Mouse (Mus musculus): ENCODE measurements around the gene Col4a4. TPM values are rescaled to one million over a fixed set of nuclear protein-coding genes. Genes with fewer than 3 reads are reported as not detected.

Col4a4 gene
- polyA plus RNA-seq, 1 experiment from 2014 or later, result 0.92 TPM

DNA sequence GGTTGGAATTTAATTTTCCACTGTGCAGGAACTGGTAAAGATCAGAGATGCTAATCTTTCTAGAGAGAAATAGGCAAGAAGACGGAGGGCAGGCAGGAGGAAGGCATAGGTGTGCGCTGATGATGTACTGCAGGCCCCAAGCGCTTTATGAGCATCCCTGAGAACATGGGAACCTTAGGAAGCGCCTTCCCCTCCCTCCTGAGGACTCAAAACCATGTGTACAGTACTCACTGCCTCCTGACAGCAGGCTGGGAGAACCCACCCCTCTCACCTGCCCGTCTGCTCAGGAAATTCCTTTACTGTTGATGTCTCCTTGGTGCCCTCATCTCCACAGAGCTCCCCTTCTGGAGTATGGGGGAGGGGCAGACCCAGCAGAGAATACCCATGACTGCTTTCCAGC lies 175.1 kb downstream of the Col4a4 start:
- 84% methylated on average over 5 of the region's 5 CpGs for WGBS
- Histone ChIP-seq H3K27me3 (no peaks in the 10 kb centered on the region), H3K4me2 (no peak overlapping the region), H3K27ac (no peak overlapping the region), H3K36me3 (no peaks in the 10 kb centered on the region), H3K4me1 (replicated peaks) (peaks cover 10% of the 10 kb centered on the region), H3K4me3 (no peak overlapping the region), H3K9me3 (replicated peaks) (no peaks in the 10 kb centered on the region), H3K9ac (no peak overlapping the region)
- no peak for ATAC-seq (replicated peaks; ENCODE audit: insufficient number of reproducible peaks, insufficient read depth, low FRiP score, low read depth)

DNA sequence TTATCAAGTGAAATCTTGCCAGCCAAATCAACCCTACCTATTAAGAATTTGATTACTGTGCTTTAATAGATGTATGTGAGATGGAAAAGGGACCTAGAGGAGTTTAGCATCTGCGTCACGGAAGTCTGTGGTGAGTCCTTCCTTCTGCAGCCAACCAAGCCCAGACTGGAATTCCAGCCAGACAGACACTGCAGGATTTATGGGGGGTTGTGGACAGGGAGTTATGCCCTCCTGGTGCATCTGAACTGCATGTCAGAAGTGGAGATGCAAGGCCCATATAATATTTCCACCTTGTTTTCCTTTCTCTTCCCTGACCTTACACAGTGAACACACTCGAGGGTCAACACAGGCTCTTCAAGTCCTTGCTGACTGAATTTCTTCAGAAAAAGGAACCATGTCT lies 176.1 kb downstream of the Col4a4 start:
- Histone ChIP-seq H3K4me1 (replicated peaks) (peaks cover 10% of the 10 kb centered on the region), H3K36me3 (no peaks in the 10 kb centered on the region), H3K27ac (no peak overlapping the region), H3K9me3 (replicated peaks) (no peaks in the 10 kb centered on the region), H3K4me2 (no peak overlapping the region), H3K9ac (no peak overlapping the region), H3K27me3 (no peaks in the 10 kb centered on the region), H3K4me3 (no peak overlapping the region)
- no peak for ATAC-seq (replicated peaks; ENCODE audit: insufficient number of reproducible peaks, insufficient read depth, low FRiP score, low read depth)
- WGBS, result 63% methylated on average over 3 of the region's 3 CpGs

DNA sequence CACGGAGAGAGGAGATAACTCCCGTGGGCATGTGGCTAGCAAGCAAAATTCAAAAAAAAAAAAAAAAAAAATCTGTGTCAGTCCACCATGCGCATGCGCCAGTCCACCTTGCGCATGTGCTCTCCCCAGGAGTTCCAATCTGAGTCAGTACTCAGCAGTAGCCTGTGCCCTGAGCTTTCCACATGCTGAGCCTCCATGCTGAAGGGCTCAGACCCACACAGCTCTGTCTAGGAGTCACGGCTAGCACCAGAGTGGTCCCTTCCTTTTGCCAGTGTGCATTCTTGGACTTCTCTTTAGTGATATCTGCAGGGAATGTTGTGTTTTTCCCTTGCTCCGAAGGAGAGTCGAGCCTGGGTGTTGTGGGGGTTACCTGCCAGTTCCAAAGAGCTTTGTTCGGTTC lies 177.4 kb downstream of the Col4a4 start:
- H3K36me3 ChIP-seq, result no peaks in the 10 kb centered on the region
- H3K4me2 ChIP-seq, result no peak overlapping the region
- H3K27me3 ChIP-seq, result no peaks in the 10 kb centered on the region
- H3K27ac ChIP-seq, result no peak overlapping the region
- peaks cover 10% of the 10 kb centered on the region for H3K4me1 ChIP-seq (replicated peaks)
- H3K9me3 ChIP-seq (replicated peaks), result no peaks in the 10 kb centered on the region
- no peak overlapping the region for H3K9ac ChIP-seq
- WGBS, result 87% methylated on average over 9 of the region's 9 CpGs
- H3K4me3 ChIP-seq, result no peak overlapping the region
- ATAC-seq (replicated peaks; ENCODE audit: insufficient number of reproducible peaks, insufficient read depth, low FRiP score, low read depth), result no peak

DNA sequence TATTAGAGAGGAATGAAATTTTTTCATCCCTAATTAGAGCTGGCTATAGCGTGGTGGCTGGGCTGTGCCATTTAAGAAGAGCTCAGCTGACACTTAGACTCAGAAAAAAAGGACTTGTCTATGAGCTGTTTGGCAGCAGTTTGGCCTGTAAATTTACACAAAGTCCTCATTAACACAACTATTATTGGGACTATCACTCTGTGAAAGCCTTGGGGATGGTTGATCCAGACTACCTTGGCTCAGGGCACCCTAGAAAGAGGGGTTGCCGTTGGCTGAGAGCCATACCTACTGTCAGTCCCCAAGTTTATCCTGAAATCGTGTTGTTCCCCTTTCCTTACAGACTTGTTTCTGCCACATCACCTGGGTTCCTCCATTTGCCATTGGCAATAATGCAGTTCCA lies 178.9 kb downstream of the Col4a4 start:
- Histone ChIP-seq H3K27me3 (no peaks in the 10 kb centered on the region), H3K9ac (no peak overlapping the region), H3K27ac (no peak overlapping the region), H3K4me3 (no peak overlapping the region), H3K4me1 (replicated peaks) (peaks cover 10% of the 10 kb centered on the region), H3K4me2 (no peak overlapping the region), H3K36me3 (no peaks in the 10 kb centered on the region), H3K9me3 (replicated peaks) (no peaks in the 10 kb centered on the region)
- no peak for ATAC-seq (replicated peaks; ENCODE audit: insufficient number of reproducible peaks, insufficient read depth, low FRiP score, low read depth)
- 83% methylated on average over 3 of the region's 3 CpGs for WGBS

Other genes with a start within 250 kb of the Col4a4 start
- gene Col4a3, start 72 bp upstream of the Col4a4 start, polyA plus RNA-seq (2015; fragmentation: Nextera tagmentation; extraction: Ambion mirVana), result 0.74 and 0.76 TPM in 2 replicates
- gene Mff, start 138.0 kb upstream of the Col4a4 start, polyA plus RNA-seq (2015; fragmentation: Nextera tagmentation; extraction: Ambion mirVana), result 205 and 234 TPM in 2 replicates
- gene Tm4sf20, start 181.6 kb upstream of the Col4a4 start, polyA plus RNA-seq (2015; fragmentation: Nextera tagmentation; extraction: Ambion mirVana), result not detected in 2 replicates
- gene Gm47791, start 184.4 kb upstream of the Col4a4 start, polyA plus RNA-seq (2015; fragmentation: Nextera tagmentation; extraction: Ambion mirVana), result not detected in 2 replicates

Measured in heart, embryonic 15.5 days (tissue).